Mouse (Mus musculus) forebrain, embryonic 15.5 days (tissue): Measurements from ENCODE around the gene Rnf169. TPM values are rescaled to one million over a fixed set of nuclear protein-coding genes. Genes with fewer than 3 reads are reported as not detected.

Source experiments
- ATAC-seq: fragments of 200-750 bp; cut with Nextera tagmentation; replicated peaks from 2 replicates; pipeline ENCODE4 v1.8.0; 2017; ENCODE audit warnings: mild to moderate bottlenecking, moderate TSS enrichment, moderate library complexity
- H3K27ac ChIP-seq: fragments of 300-500 bp; sonication (generic); replicated peaks from 2 replicates; pipeline ENCODE4 v1.5.1; 2015; ENCODE audit warnings: mild to moderate bottlenecking, inconsistent platforms
- H3K27me3 ChIP-seq: fragments of 300-500 bp; sonication (generic); 2 replicates; pipeline ENCODE4 v1.6.1; 2015; ENCODE audit warnings: inconsistent platforms
- H3K36me3 ChIP-seq: fragments of 300-500 bp; sonication (generic); 2 replicates; pipeline ENCODE4 v1.6.1; 2015; ENCODE audit warnings: mild to moderate bottlenecking, inconsistent platforms
- H3K4me1 ChIP-seq: fragments of 300-500 bp; sonication (generic); 2 replicates; pipeline ENCODE4 v1.6.1; 2015; ENCODE audit warnings: inconsistent platforms
- H3K4me2 ChIP-seq: fragments of 300-500 bp; sonication (generic); replicated peaks from 2 replicates; pipeline ENCODE4 v1.6.1; 2015; ENCODE audit warnings: mild to moderate bottlenecking, inconsistent platforms
- H3K4me3 ChIP-seq: fragments of 300-500 bp; sonication (generic); 2 replicates; pipeline ENCODE4 v1.5.1; 2015; ENCODE audit warnings: mild to moderate bottlenecking, inconsistent platforms
- H3K9ac ChIP-seq: fragments of 300-500 bp; sonication (generic); replicated peaks from 2 replicates; pipeline ENCODE4 v1.6.1; 2015; ENCODE audit warnings: mild to moderate bottlenecking, inconsistent platforms
- H3K9me3 ChIP-seq: fragments of 300-500 bp; sonication (generic); 2 replicates; pipeline ENCODE4 v1.6.1; 2016; ENCODE audit warnings: inconsistent platforms
- WGBS: fragments of 180-500 bp; shearing (Covaris S2); methylation state at CpG from one replicate; pipeline ENCODE4 v1.1.7; 2015; ENCODE audit warnings: mixed read lengths; 5-methylcytosine and 5-hydroxymethylcytosine counted together
- polyA plus RNA-seq: library from polyadenylated mRNA; unstranded; fragments of >200 nt; fragmentation: Nextera tagmentation; extraction: Ambion mirVana; gene quantifications from 2 replicates; pipeline ENCODE4 v1.2.1, GENCODE M21; 2015

The Rnf169 gene
- polyA plus RNA-seq, 1 experiment from 2014 or later = 5.1 TPM

GRCm38 (mm10) chr7:99873965-99874364, 106.3 kb downstream of the Rnf169 start:
- H3K9me3 ChIP-seq = no peaks in the 10 kb centered on the region
- H3K27ac ChIP-seq = no peak overlapping the region
- 42% methylated on average over 6 of the region's 6 CpGs for WGBS
- no peak overlapping the region for H3K4me3 ChIP-seq
- no peaks in the 10 kb centered on the region for H3K27me3 ChIP-seq
- no peak overlapping the region for H3K4me2 ChIP-seq
- no peak overlapping the region for H3K9ac ChIP-seq
- no peak for ATAC-seq
- no peaks in the 10 kb centered on the region for H3K36me3 ChIP-seq
- H3K4me1 ChIP-seq = no peaks in the 10 kb centered on the region

Other genes starting within 250 kb of the Rnf169 start
- gene Olfr521, start 216.9 kb downstream of the Rnf169 start, polyA plus RNA-seq = not detected in 2 replicates
- 1.6 and 1.9 TPM in 2 replicates for gene Neu3, start 152.0 kb downstream of the Rnf169 start, polyA plus RNA-seq
- gene Xrra1, start 121.3 kb downstream of the Rnf169 start, polyA plus RNA-seq = 0.61 and 0.65 TPM in 2 replicates
- 293 and 294 TPM in 2 replicates for gene Spcs2, start 117.0 kb downstream of the Rnf169 start, polyA plus RNA-seq
- not detected in 2 replicates for gene Chrdl2, start 25.7 kb upstream of the Rnf169 start, polyA plus RNA-seq
- 54.5 and 54.9 TPM in 2 replicates for gene Pold3, start 141.1 kb upstream of the Rnf169 start, polyA plus RNA-seq
- gene Lipt2, start 178.8 kb upstream of the Rnf169 start, polyA plus RNA-seq = 17.8 and 21.4 TPM in 2 replicates
- 0.66 and 1.0 TPM in 2 replicates for gene Kcne3, start 196.1 kb upstream of the Rnf169 start, polyA plus RNA-seq
- 13.5 and 14.5 TPM in 2 replicates for gene Pgm2l1, start 246.9 kb upstream of the Rnf169 start, polyA plus RNA-seq